Mouse (Mus musculus): Measurements from ENCODE around the gene Supt16.

Gene Supt16

DNA sequence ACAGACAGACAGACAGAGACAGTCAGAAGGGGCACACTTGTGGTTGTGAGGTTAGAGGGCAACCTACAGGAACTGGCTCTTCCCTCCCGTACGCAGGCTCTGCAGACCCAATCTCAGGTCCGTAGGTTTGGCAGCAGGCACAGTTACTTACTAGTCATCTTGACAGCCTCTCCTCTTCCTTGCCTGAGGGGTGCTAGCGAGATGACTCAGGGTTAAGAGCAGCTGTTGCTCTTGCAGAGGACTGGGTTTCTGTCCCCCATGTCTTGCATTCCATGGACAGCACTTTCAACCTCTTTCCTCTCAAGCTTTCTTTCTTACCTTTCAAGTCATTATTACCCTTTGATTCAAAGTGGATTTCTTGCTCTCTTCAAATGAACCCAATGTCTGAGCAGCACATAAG, 53.1 kb downstream of the Supt16 start:
- no peak for DNase-seq (ENCODE audit: low spot score)

DNA sequence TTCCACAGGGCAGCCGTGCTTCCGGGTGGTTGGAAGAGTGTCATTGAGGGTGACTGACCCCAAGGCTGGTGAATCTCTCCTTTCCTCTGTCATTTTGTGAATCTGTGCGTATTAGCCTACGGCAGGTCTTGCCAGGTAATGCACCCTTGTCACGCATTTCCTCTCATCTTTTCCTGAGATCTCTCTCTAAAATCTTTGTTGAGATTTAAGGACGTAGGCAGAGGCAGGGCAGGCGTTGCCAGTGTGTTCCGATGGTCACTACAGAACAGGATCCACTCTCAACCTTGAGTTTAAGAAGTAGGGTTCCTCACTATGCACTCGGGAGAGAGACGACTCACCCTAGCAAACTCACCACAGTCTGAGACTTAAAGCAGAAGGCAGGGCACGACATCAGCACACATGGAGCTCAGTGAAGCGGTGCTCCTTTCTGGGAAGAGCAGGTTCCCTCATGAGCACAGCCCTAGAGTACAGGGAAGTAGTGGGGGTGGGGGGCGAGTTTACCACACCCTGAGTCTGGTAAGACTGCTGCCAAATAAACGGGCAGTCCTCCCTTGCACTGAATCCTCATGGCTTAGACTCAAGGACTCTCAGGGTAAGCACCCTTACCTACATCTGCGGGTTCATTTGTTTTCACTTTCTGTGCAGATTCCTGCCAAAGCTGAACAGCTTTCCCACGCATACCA, 55.6 kb downstream of the Supt16 start:
- no peak for DNase-seq (ENCODE audit: low spot score)

DNA sequence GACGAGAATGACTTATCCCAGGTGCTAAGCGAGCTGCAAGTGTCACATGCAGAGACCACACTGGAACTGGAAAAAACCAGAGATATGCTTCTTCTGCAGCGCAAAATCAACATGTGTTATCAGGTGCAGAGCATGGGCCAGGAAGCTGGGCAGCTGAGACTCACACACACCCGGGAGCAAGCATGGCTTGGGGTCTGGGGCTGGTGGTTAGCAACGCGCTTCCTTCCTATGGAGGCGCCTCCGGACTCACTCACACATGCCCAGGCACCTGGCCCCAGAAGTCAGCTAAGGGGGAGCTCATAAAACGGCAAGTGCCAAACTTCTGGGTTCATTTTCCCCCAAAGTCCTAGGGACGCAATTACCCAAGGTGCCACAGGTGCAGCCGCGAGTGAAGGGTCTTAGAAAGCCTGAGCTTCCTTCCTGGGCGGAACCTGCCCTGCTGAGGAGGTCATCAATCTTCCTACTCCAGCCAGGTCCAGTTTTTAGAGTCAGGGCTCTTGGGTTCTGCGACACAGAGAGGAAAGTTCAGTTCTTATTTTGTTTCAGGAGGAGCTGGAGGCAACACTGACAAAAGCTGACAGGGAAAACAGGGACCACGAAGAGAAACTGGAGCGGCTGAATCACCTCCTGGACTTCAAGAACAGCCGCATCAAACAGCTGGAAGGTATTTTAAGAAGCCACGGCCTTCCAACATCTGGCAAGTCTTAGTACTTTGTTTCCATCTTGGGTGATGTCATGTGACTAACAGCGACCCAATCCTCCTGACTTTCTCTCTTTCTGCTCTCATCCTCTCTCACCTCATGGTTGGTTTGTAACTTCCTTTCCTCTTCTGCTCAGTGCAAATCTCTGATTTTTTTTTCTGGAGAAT, 56.4 kb downstream of the Supt16 start:
- DNase-seq (ENCODE audit: low spot score), result no peak

- DNase-seq (ENCODE audit: low spot score), result no peak
These were observed 63.6 kb downstream of the Supt16 start for GRCm38 (mm10) chr14:52133584-52133983.

- DNase-seq (ENCODE audit: low spot score), result no peak
These were observed 72.6 kb downstream of the Supt16 start for GRCm38 (mm10) chr14:52124636-52125035.

DNA sequence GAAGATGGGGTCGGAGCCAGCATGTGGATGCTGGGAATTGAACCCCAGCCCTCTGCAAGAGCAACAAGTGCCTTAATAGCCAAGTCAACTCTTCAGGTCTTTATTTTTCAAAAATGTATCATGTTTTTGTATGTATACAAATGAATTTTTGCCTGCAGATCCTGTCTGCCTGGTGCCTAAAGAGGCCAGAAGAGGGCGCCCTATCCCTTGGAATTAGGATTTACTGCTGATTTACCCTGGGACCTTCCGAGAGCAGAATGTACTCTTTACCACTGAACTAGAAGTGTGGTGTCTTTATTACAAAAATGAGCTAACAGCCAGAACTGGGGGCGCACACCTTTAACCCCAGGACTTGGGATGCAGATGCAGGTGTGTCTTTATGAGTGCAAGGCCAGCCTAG, 73.3 kb downstream of the Supt16 start:
- DNase-seq (ENCODE audit: low spot score), result peak; percentile 84

- DNase-seq (ENCODE audit: low spot score), result no peak
These were observed 77.0 kb downstream of the Supt16 start for GRCm38 (mm10) chr14:52120169-52120568.

DNA sequence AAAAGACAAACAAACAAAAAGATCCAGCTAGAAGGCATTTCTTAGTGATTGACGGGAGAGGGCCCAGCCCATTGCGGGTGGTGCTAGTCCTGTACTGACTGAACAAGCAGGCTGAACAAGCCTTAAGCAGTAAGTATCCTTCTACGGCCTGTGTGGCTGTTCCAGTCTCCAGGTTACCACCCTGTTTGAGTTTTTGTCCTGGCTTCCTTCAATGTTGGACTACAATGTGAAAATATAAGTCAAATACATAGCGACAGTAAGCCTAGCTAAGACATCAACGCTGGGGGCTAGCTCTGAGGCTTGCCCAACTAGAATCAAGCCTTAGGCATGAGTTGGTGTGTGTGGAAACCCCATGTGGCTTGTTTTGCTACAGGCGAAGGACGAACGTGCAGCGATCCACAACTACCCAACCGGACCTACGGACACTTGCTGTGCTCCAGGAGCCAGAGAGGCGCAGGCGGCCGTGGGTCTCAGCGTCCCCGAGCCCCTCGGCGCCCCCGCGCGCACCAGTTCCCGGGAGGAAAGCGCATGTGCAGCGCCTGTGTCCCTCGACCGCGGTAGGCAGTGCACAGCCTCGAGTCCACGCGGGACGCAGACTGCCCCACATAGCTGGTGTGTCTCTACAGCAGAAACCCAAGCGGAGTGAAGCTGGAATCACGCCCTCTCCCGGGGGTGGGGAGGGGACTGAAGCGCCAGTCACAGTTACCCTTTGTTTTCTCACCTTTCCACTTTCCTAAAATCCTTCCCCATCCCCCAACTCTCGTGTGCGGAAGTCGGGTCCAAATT, 78.2 kb downstream of the Supt16 start:
- DNase-seq (ENCODE audit: low spot score), result peak; percentile 76

GRCm38 (mm10) chr14:52118456-52118822, 78.8 kb downstream of the Supt16 start:
- peak; percentile 64 for DNase-seq (ENCODE audit: low spot score)

GRCm38 (mm10) chr14:52117241-52117640, 80.0 kb downstream of the Supt16 start:
- no peak for DNase-seq (ENCODE audit: low spot score)

DNA sequence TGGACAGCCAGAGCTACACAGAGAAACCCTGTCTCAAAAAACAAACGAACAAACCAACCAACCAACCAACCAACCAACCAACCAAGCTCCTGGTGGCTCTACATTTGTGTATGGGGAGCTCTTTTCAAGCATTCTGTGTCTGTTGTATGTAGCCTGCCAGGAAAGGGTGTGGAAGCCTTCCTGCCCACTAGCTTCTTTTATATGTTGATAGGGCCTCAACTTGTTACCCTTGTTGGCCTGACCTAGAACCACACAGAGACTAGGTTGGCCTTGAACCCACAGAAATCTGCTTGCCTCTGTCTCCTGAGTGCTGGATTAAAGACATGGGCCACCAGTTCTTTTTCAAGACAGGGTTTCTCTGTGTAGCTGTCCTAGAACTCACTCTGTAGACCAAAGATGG, 83.1 kb downstream of the Supt16 start:
- peak; percentile 5 for DNase-seq (ENCODE audit: low spot score)

All from testis, postnatal 10 days (tissue).